Mouse (Mus musculus): Measurements from ENCODE around the gene Dld.

GRCm38 (mm10) chr12:31294996-31295395 lies 56.3 kb downstream of the Dld start:
- TF ChIP-seq CTCF (IDR thresholded peaks at IDR 0.05; ENCODE audit: extremely low read depth, insufficient read length, insufficient replicate concordance, low read depth, low read length): no peak
- TF ChIP-seq POLR2A (IDR thresholded peaks at IDR 0.05; ENCODE audit: low read depth, low read length): no peak
